Mouse (Mus musculus): ENCODE measurements around the gene Ptpn6. TPM values are rescaled to one million over a fixed set of nuclear protein-coding genes. Genes with fewer than 3 reads are reported as not detected.

Ptpn6 gene
- polyA plus RNA-seq, 2 experiments, result 17.9 to 26.6 TPM

- Histone ChIP-seq H3K4me3 (ENCODE audit: insufficient read depth in 1 of 2, low read depth in 2 of 2, low read length in 2 of 2) (no peak overlapping the region), H3K27me3 (ENCODE audit: control insufficient read depth, insufficient read depth, low read length) (no peaks in the 10 kb centered on the region), H3K36me3 (replicated peaks; ENCODE audit: control insufficient read depth, insufficient read depth, low read depth) (peaks cover 53% of the 10 kb centered on the region), H3K4me1 (replicated peaks; ENCODE audit: control insufficient read depth in 2 of 2, insufficient read depth in 2 of 2, low read length in 1 of 2) (peaks cover 11 to 15% of the 10 kb centered on the region in 2 experiments), H3K9me3 (ENCODE audit: control insufficient read depth, low read length) (no peaks in the 10 kb centered on the region), H3K9ac (replicated peaks) (no peak overlapping the region), H3K4me2 (ENCODE audit: low read depth) (no peak overlapping the region), H3K27ac (no peak overlapping the region)
- 88% methylated on average over 10 of the region's 10 CpGs for WGBS (ENCODE audit: insufficient replicate concordance)
- DNase-seq (ENCODE audit: low read depth in 3 of 3, low spot score in 3 of 3) (no peak), ATAC-seq (ENCODE audit: insufficient read depth) (no peak)
- no peak for TF ChIP-seq CTCF (IDR thresholded peaks at IDR 0.05; ENCODE audit: low read depth)
- no peak for TF ChIP-seq EP300 (IDR thresholded peaks at IDR 0.05; ENCODE audit: low read depth)
Measured at GRCm38 (mm10) chr6:124708289-124708889, 30.1 kb downstream of the Ptpn6 start.

- 76% methylated on average over 5 of the region's 5 CpGs for WGBS (ENCODE audit: insufficient replicate concordance)
- DNase-seq (ENCODE audit: low read depth in 3 of 3, low spot score in 3 of 3) (no peak), ATAC-seq (ENCODE audit: insufficient read depth) (no peak)
- TF ChIP-seq CTCF (IDR thresholded peaks at IDR 0.05; ENCODE audit: low read depth) (no peak), EP300 (IDR thresholded peaks at IDR 0.05; ENCODE audit: low read depth) (no peak)
- H3K4me3 ChIP-seq (ENCODE audit: insufficient read depth in 1 of 2, low read depth in 2 of 2, low read length in 2 of 2), result no peak overlapping the region
- H3K36me3 ChIP-seq (replicated peaks; ENCODE audit: control insufficient read depth, insufficient read depth, low read depth), result peaks cover 73% of the 10 kb centered on the region
- no peak overlapping the region for H3K27ac ChIP-seq
- H3K4me2 ChIP-seq (ENCODE audit: low read depth), result no peak overlapping the region
- H3K9ac ChIP-seq (replicated peaks), result no peak overlapping the region
- peaks cover 10 to 12% of the 10 kb centered on the region in 2 experiments for H3K4me1 ChIP-seq (replicated peaks; ENCODE audit: control insufficient read depth in 2 of 2, insufficient read depth in 2 of 2, low read length in 1 of 2)
- H3K27me3 ChIP-seq (ENCODE audit: control insufficient read depth, insufficient read depth, low read length), result no peaks in the 10 kb centered on the region
- H3K9me3 ChIP-seq (ENCODE audit: control insufficient read depth, low read length), result no peaks in the 10 kb centered on the region
Measured at GRCm38 (mm10) chr6:124706061-124706627, 32.4 kb downstream of the Ptpn6 start.

- whole genome bisulfite sequencing (ENCODE audit: insufficient replicate concordance), result 87% methylated on average over 2 of the region's 2 CpGs
- peaks cover 84% of the 10 kb centered on the region for H3K36me3 ChIP-seq (replicated peaks; ENCODE audit: control insufficient read depth, insufficient read depth, low read depth)
Measured at GRCm38 (mm10) chr6:124704417-124704816, 34.1 kb downstream of the Ptpn6 start.

GRCm38 (mm10) chr6:124703789-124704188, 34.7 kb downstream of the Ptpn6 start:
- TF ChIP-seq EP300 (IDR thresholded peaks at IDR 0.05; ENCODE audit: low read depth) (no peak), CTCF (IDR thresholded peaks at IDR 0.05; ENCODE audit: low read depth) (no peak)
- Histone ChIP-seq H3K9ac (replicated peaks) (no peak overlapping the region), H3K36me3 (replicated peaks; ENCODE audit: control insufficient read depth, insufficient read depth, low read depth) (peaks cover 90% of the 10 kb centered on the region), H3K9me3 (ENCODE audit: control insufficient read depth, low read length) (no peaks in the 10 kb centered on the region), H3K27ac (no peak overlapping the region), H3K27me3 (ENCODE audit: control insufficient read depth, insufficient read depth, low read length) (no peaks in the 10 kb centered on the region), H3K4me1 (replicated peaks; ENCODE audit: control insufficient read depth in 2 of 2, insufficient read depth in 2 of 2, low read length in 1 of 2) (peaks cover 0 to 2% of the 10 kb centered on the region in 2 experiments; a peak in 1 of 4 replicates), H3K4me3 (ENCODE audit: insufficient read depth in 1 of 2, low read depth in 2 of 2, low read length in 2 of 2) (no peak overlapping the region), H3K4me2 (ENCODE audit: low read depth) (no peak overlapping the region)
- ATAC-seq (ENCODE audit: insufficient read depth), result no peak
- DNase-seq (ENCODE audit: low read depth in 3 of 3, low spot score in 3 of 3), result no peak
- WGBS (ENCODE audit: insufficient replicate concordance), result 42% methylated on average over 7 of the region's 7 CpGs

More at GRCm38 (mm10) chr6:124704417-124704816, 34.1 kb downstream of the Ptpn6 start:
- TF ChIP-seq EP300 (IDR thresholded peaks at IDR 0.05; ENCODE audit: low read depth) (no peak), CTCF (IDR thresholded peaks at IDR 0.05; ENCODE audit: low read depth) (no peak)
- no peak for DNase-seq (ENCODE audit: low read depth in 3 of 3, low spot score in 3 of 3)
- Histone ChIP-seq H3K4me2 (ENCODE audit: low read depth) (no peak overlapping the region), H3K27ac (no peak overlapping the region), H3K4me3 (ENCODE audit: insufficient read depth in 1 of 2, low read depth in 2 of 2, low read length in 2 of 2) (no peak overlapping the region), H3K9ac (replicated peaks) (no peak overlapping the region), H3K27me3 (ENCODE audit: control insufficient read depth, insufficient read depth, low read length) (no peaks in the 10 kb centered on the region), H3K4me1 (replicated peaks; ENCODE audit: control insufficient read depth in 2 of 2, insufficient read depth in 2 of 2, low read length in 1 of 2) (peaks cover 0 to 2% of the 10 kb centered on the region in 2 experiments; a peak in 2 of 4 replicates), H3K9me3 (ENCODE audit: control insufficient read depth, low read length) (no peaks in the 10 kb centered on the region)
- no peak for ATAC-seq (ENCODE audit: insufficient read depth)

GRCm38 (mm10) chr6:124702784-124703103, 35.8 kb downstream of the Ptpn6 start:
- WGBS (ENCODE audit: insufficient replicate concordance), result 47% methylated on average over 3 of the region's 3 CpGs
- no peak overlapping the region for H3K4me3 ChIP-seq (ENCODE audit: insufficient read depth in 1 of 2, low read depth in 2 of 2, low read length in 2 of 2)
- no peaks in the 10 kb centered on the region for H3K9me3 ChIP-seq (ENCODE audit: control insufficient read depth, low read length)
- H3K4me1 ChIP-seq (replicated peaks; ENCODE audit: control insufficient read depth in 2 of 2, insufficient read depth in 2 of 2, low read length in 1 of 2), result no peaks in the 10 kb centered on the region
- peaks cover 88% of the 10 kb centered on the region for H3K36me3 ChIP-seq (replicated peaks; ENCODE audit: control insufficient read depth, insufficient read depth, low read depth)
- no peak overlapping the region for H3K9ac ChIP-seq (replicated peaks)
- ATAC-seq (ENCODE audit: insufficient read depth) (peak; percentile 55; the same call in 1 of the 2 replicates), DNase-seq (ENCODE audit: low read depth in 3 of 3, low spot score in 3 of 3) (peak in 1 of 3 experiments; percentile 54)
- H3K27me3 ChIP-seq (ENCODE audit: control insufficient read depth, insufficient read depth, low read length), result no peaks in the 10 kb centered on the region
- no peak overlapping the region for H3K4me2 ChIP-seq (ENCODE audit: low read depth)
- H3K27ac ChIP-seq, result no peak overlapping the region
- TF ChIP-seq CTCF (IDR thresholded peaks at IDR 0.05; ENCODE audit: low read depth) (peak; percentile 91), EP300 (IDR thresholded peaks at IDR 0.05; ENCODE audit: low read depth) (no peak)

Data from liver, embryonic 14.5 days (tissue).